Mouse (Mus musculus): ENCODE measurements around the gene Hdhd3. TPM values are rescaled to one million over a fixed set of nuclear protein-coding genes. Genes with fewer than 3 reads are reported as not detected.
"Not testable (repeated sequence)": the region's sequence is repeated elsewhere in the genome, so short reads cannot be mapped to it uniquely, and the experiment has no call there.

Hdhd3 gene
- total RNA-seq, 1 experiment from 2014 or later, result not detected

- ATAC-seq (ENCODE audit: extremely low read depth, insufficient number of reproducible peaks, low FRiP score, poor library complexity, severe bottlenecking), result peak; percentile 75
These were observed 22.3 kb downstream of the Hdhd3 start for GRCm38 (mm10) chr4:62480709-62481605.

GRCm38 (mm10) chr4:62479937-62480708, 23.1 kb downstream of the Hdhd3 start, which contains the start of gene Bspry:
Gene Bspry, plus strand, starts transcription at chr4:62480053.
- ATAC-seq (ENCODE audit: extremely low read depth, insufficient number of reproducible peaks, low FRiP score, poor library complexity, severe bottlenecking), result peak; percentile 41; the same call in 1 of the 2 replicates

GRCm38 (mm10) chr4:62479593-62479936, 23.7 kb downstream of the Hdhd3 start:
- not testable (repeated sequence) for ATAC-seq (ENCODE audit: extremely low read depth, insufficient number of reproducible peaks, low FRiP score, poor library complexity, severe bottlenecking)

- ATAC-seq (ENCODE audit: extremely low read depth, insufficient number of reproducible peaks, low FRiP score, poor library complexity, severe bottlenecking), result no peak
These were observed 25.6 kb downstream of the Hdhd3 start for GRCm38 (mm10) chr4:62477542-62478244.

- ATAC-seq (ENCODE audit: extremely low read depth, insufficient number of reproducible peaks, low FRiP score, poor library complexity, severe bottlenecking), result no peak
These were observed 27.5 kb downstream of the Hdhd3 start for GRCm38 (mm10) chr4:62475793-62476192.

GRCm38 (mm10) chr4:62475131-62475530, 28.1 kb downstream of the Hdhd3 start:
- ATAC-seq (ENCODE audit: extremely low read depth, insufficient number of reproducible peaks, low FRiP score, poor library complexity, severe bottlenecking), result no peak

GRCm38 (mm10) chr4:62472071-62472470, 31.2 kb downstream of the Hdhd3 start:
- ATAC-seq (ENCODE audit: extremely low read depth, insufficient number of reproducible peaks, low FRiP score, poor library complexity, severe bottlenecking), result no peak

- ATAC-seq (ENCODE audit: extremely low read depth, insufficient number of reproducible peaks, low FRiP score, poor library complexity, severe bottlenecking), result peak; percentile 85
These were observed 32.6 kb downstream of the Hdhd3 start, which contains the start of gene Wdr31 for GRCm38 (mm10) chr4:62470598-62471051. Gene Wdr31, minus strand, starts transcription at chr4:62470896.

- no peak for ATAC-seq (ENCODE audit: extremely low read depth, insufficient number of reproducible peaks, low FRiP score, poor library complexity, severe bottlenecking)
These were observed 35.1 kb downstream of the Hdhd3 start for GRCm38 (mm10) chr4:62468158-62468557.

GRCm38 (mm10) chr4:62463124-62463523, 40.1 kb downstream of the Hdhd3 start:
- no peak for ATAC-seq (ENCODE audit: extremely low read depth, insufficient number of reproducible peaks, low FRiP score, poor library complexity, severe bottlenecking)

GRCm38 (mm10) chr4:62460348-62460747, 42.9 kb downstream of the Hdhd3 start:
- no peak for ATAC-seq (ENCODE audit: extremely low read depth, insufficient number of reproducible peaks, low FRiP score, poor library complexity, severe bottlenecking)

GRCm38 (mm10) chr4:62459081-62459480, 44.2 kb downstream of the Hdhd3 start:
- no peak for ATAC-seq (ENCODE audit: extremely low read depth, insufficient number of reproducible peaks, low FRiP score, poor library complexity, severe bottlenecking)

GRCm38 (mm10) chr4:62454995-62455394, 48.3 kb downstream of the Hdhd3 start:
- ATAC-seq (ENCODE audit: extremely low read depth, insufficient number of reproducible peaks, low FRiP score, poor library complexity, severe bottlenecking), result 0 out of 2 replicates have a peak, but pooled peaks have one; percentile 30

Other genes with a start within 250 kb of the Hdhd3 start
- 13.7 and 20.6 TPM in 2 replicates for gene Slc31a2, start 240.9 kb downstream of the Hdhd3 start, total RNA-seq (2017)
- 134 and 141 TPM in 2 replicates for gene Fkbp15, start 142.9 kb downstream of the Hdhd3 start, total RNA-seq (2017)
- gene Slc31a1, start 142.7 kb downstream of the Hdhd3 start, total RNA-seq (2017), result 8.1 and 8.3 TPM in 2 replicates
- 44.3 and 44.7 TPM in 2 replicates for gene Cdc26, start 94.8 kb downstream of the Hdhd3 start, total RNA-seq (2017)
- 13.1 and 15.7 TPM in 2 replicates for gene Prpf4, start 94.7 kb downstream of the Hdhd3 start, total RNA-seq (2017)
- gene Rnf183, start 68.2 kb downstream of the Hdhd3 start, total RNA-seq (2017), result not detected in 2 replicates
- gene Wdr31, start 32.6 kb downstream of the Hdhd3 start, total RNA-seq (2017), result 0.35 TPM in 1 of 2 replicates, not detected in the other
- 1.3 and 1.8 TPM in 2 replicates for gene Bspry, start 23.4 kb downstream of the Hdhd3 start, total RNA-seq (2017)
- 6.8 and 7.1 TPM in 2 replicates for gene Alad, start 16.5 kb upstream of the Hdhd3 start, total RNA-seq (2017)
- 10.7 and 13.1 TPM in 2 replicates for gene Pole3, start 21.6 kb upstream of the Hdhd3 start, total RNA-seq (2017)
- gene 4933430I17Rik, start 21.9 kb upstream of the Hdhd3 start, total RNA-seq (2017), result 0.35 TPM in 1 of 2 replicates, not detected in the other
- gene Rgs3, start 56.4 kb upstream of the Hdhd3 start, total RNA-seq (2017), result 155 and 166 TPM in 2 replicates